Mouse (Mus musculus) inflammation-experienced regulatory T-cells, adult 6 months (primary cell): Measurements from ENCODE around the gene Tpm1. TPM values are rescaled to one million over a fixed set of nuclear protein-coding genes. Genes with fewer than 3 reads are reported as not detected.

Source experiments
- ATAC-seq: one replicate; pipeline ENCODE4 v1.8.0; 2017
- polyA plus RNA-seq, 3 experiments: library from polyadenylated mRNA; unstranded; fragments of 100-300 nt; shearing (Covaris generic); gene quantifications; one replicate each; pipeline ENCODE4 v1.2.1; 2017

Gene Tpm1
- polyA plus RNA-seq, 3 experiments from 2014 or later, result 31.8 to 34.9 (median 32.4) TPM

GRCm38 (mm10) chr9:66980458-66980857 is 68.7 kb downstream of the Tpm1 start:
- ATAC-seq, result peak; percentile 61

- no peak for ATAC-seq
Observed at GRCm38 (mm10) chr9:66978468-66978867, 70.7 kb downstream of the Tpm1 start.

- ATAC-seq, result no peak
Observed at GRCm38 (mm10) chr9:66977982-66978381, 71.2 kb downstream of the Tpm1 start.

- no peak for ATAC-seq
Observed at GRCm38 (mm10) chr9:66977121-66977520, 72.1 kb downstream of the Tpm1 start.

- peak; percentile 81 for ATAC-seq
Observed at GRCm38 (mm10) chr9:66975239-66975645, 74.0 kb downstream of the Tpm1 start, which contains the start of gene Lactb. Lactb (minus strand) TSS chr9:66975484.

- peak; percentile 80 for ATAC-seq
Observed at GRCm38 (mm10) chr9:66974721-66975225, 74.4 kb downstream of the Tpm1 start.

Other genes with a start within 250 kb of the Tpm1 start
- gene Aph1c, start 214.7 kb downstream of the Tpm1 start, polyA plus RNA-seq, result under 1 TPM; 0.74 to 0.96 (median 0.93) TPM
- 100 to 1,000 TPM; 140 to 229 (median 170) TPM for gene Rab8b, start 129.7 kb downstream of the Tpm1 start, polyA plus RNA-seq
- gene Rps27l, start 103.3 kb downstream of the Tpm1 start, polyA plus RNA-seq, result 100 to 1,000 TPM; 143 to 443 (median 185) TPM
- 1 to 10 TPM; 2.3 to 4.4 (median 3.4) TPM for gene Lactb, start 73.9 kb downstream of the Tpm1 start, polyA plus RNA-seq